Mouse (Mus musculus): ENCODE data around the gene Hmga1. TPM values are rescaled to one million over a fixed set of nuclear protein-coding genes. Genes with fewer than 3 reads are reported as not detected.

Hmga1 gene
- polyA plus RNA-seq, 1 experiment from 2014 or later = 129 TPM

- peak overlapping the region; percentile 75 for H3K9ac ChIP-seq (replicated peaks)
- peak; percentile 26 for ATAC-seq (ENCODE audit: low FRiP score)
- peak overlapping the region; percentile 97 for H3K4me2 ChIP-seq
- no peaks in the 10 kb centered on the region for H3K9me3 ChIP-seq (replicated peaks)
- H3K27ac ChIP-seq (replicated peaks) = peak overlapping the region; percentile 64; the same call in 1 of the 2 replicates
- peak overlapping the region; percentile 63 for H3K4me3 ChIP-seq (replicated peaks)
- WGBS = under 1% methylated on average over 50 of the region's 66 CpGs
- H3K27me3 ChIP-seq (replicated peaks) = peaks cover 41% of the 10 kb centered on the region
- no peaks in the 10 kb centered on the region for H3K36me3 ChIP-seq
- H3K4me1 ChIP-seq = peaks cover 44% of the 10 kb centered on the region
Observed at GRCm38 (mm10) chr17:27513279-27513915, 42.9 kb upstream of the Hmga1 start.

GRCm38 (mm10) chr17:27513916-27514762 is 42.2 kb upstream of the Hmga1 start:
- 32% methylated on average over 27 of the region's 27 CpGs for WGBS
- H3K9me3 ChIP-seq (replicated peaks) = no peaks in the 10 kb centered on the region
- peaks cover 50% of the 10 kb centered on the region for H3K4me1 ChIP-seq
- H3K4me2 ChIP-seq = peak overlapping the region; percentile 97
- H3K27me3 ChIP-seq (replicated peaks) = peaks cover 47% of the 10 kb centered on the region
- H3K9ac ChIP-seq (replicated peaks) = 0 out of 2 replicates have a peak overlapping the region, but pooled peaks have one; percentile 75
- H3K4me3 ChIP-seq (replicated peaks) = peak overlapping the region; percentile 63
- H3K36me3 ChIP-seq = no peaks in the 10 kb centered on the region
- ATAC-seq (ENCODE audit: low FRiP score) = 0 out of 2 replicates have a peak, but pooled peaks have one; percentile 13
- no peak overlapping the region for H3K27ac ChIP-seq (replicated peaks)

GRCm38 (mm10) chr17:27518296-27518695 is 38.0 kb upstream of the Hmga1 start:
- H3K27me3 ChIP-seq (replicated peaks) = peaks cover 52% of the 10 kb centered on the region
- no peak overlapping the region for H3K4me2 ChIP-seq
- H3K27ac ChIP-seq (replicated peaks) = no peak overlapping the region
- WGBS = 20% methylated on average over 9 of the region's 9 CpGs
- no peaks in the 10 kb centered on the region for H3K9me3 ChIP-seq (replicated peaks)
- no peak for ATAC-seq (ENCODE audit: low FRiP score)
- no peaks in the 10 kb centered on the region for H3K36me3 ChIP-seq
- H3K4me3 ChIP-seq (replicated peaks) = no peak overlapping the region
- no peak overlapping the region for H3K9ac ChIP-seq (replicated peaks)
- H3K4me1 ChIP-seq = peaks cover 22% of the 10 kb centered on the region

GRCm38 (mm10) chr17:27518700-27519595 is 37.3 kb upstream of the Hmga1 start:
- no peaks in the 10 kb centered on the region for H3K9me3 ChIP-seq (replicated peaks)
- WGBS = 29% methylated on average over 15 of the region's 15 CpGs
- no peak overlapping the region for H3K4me3 ChIP-seq (replicated peaks)
- no peak overlapping the region for H3K4me2 ChIP-seq
- H3K27me3 ChIP-seq (replicated peaks) = peaks cover 48% of the 10 kb centered on the region
- no peak overlapping the region for H3K9ac ChIP-seq (replicated peaks)
- H3K36me3 ChIP-seq = no peaks in the 10 kb centered on the region
- no peak for ATAC-seq (ENCODE audit: low FRiP score)
- H3K4me1 ChIP-seq = peaks cover 15% of the 10 kb centered on the region
- no peak overlapping the region for H3K27ac ChIP-seq (replicated peaks)

- under 1% methylated on average over 27 of the region's 27 CpGs for WGBS
- Histone ChIP-seq H3K36me3 (no peaks in the 10 kb centered on the region), H3K27ac (replicated peaks) (no peak overlapping the region), H3K9ac (replicated peaks) (no peak overlapping the region), H3K27me3 (replicated peaks) (peaks cover 46% of the 10 kb centered on the region), H3K4me1 (peaks cover 14% of the 10 kb centered on the region), H3K4me2 (peak overlapping the region; percentile 54), H3K4me3 (replicated peaks) (peak overlapping the region; percentile 18; the same call in 1 of the 2 replicates), H3K9me3 (replicated peaks) (no peaks in the 10 kb centered on the region)
- ATAC-seq (ENCODE audit: low FRiP score) = peak; percentile 53; the same call in 1 of the 2 replicates
Observed at GRCm38 (mm10) chr17:27520557-27520956, 35.7 kb upstream of the Hmga1 start.

GRCm38 (mm10) chr17:27521303-27521702 is 35.0 kb upstream of the Hmga1 start, which contains the start of gene Grm4:
TSS of gene Grm4 (minus strand) at chr17:27521403.
- Histone ChIP-seq H3K9ac (replicated peaks) (no peak within 1 kb of the TSS), H3K36me3 (no peaks in the 10 kb centered on the region), H3K4me1 (peaks cover 14% of the 10 kb centered on the region), H3K9me3 (replicated peaks) (no peaks in the 10 kb centered on the region), H3K27ac (replicated peaks) (no peak within 1 kb of the TSS), H3K4me2 (peak within 1 kb of the TSS; percentile 54), H3K27me3 (replicated peaks) (peaks cover 43% of the 10 kb centered on the region), H3K4me3 (replicated peaks) (peak within 1 kb of the TSS; percentile 18; the same call in 1 of the 2 replicates)
- ATAC-seq (ENCODE audit: low FRiP score) = no peak
- WGBS = 76% methylated on average over 5 of the region's 5 CpGs

GRCm38 (mm10) chr17:27523121-27523520 is 33.2 kb upstream of the Hmga1 start:
- H3K4me1 ChIP-seq = peaks cover 14% of the 10 kb centered on the region
- no peak for ATAC-seq (ENCODE audit: low FRiP score)
- H3K4me3 ChIP-seq (replicated peaks) = no peak overlapping the region
- H3K9ac ChIP-seq (replicated peaks) = no peak overlapping the region
- 70% methylated on average over 7 of the region's 7 CpGs for WGBS
- H3K4me2 ChIP-seq = no peak overlapping the region
- H3K9me3 ChIP-seq (replicated peaks) = no peaks in the 10 kb centered on the region
- no peak overlapping the region for H3K27ac ChIP-seq (replicated peaks)
- H3K27me3 ChIP-seq (replicated peaks) = peaks cover 32% of the 10 kb centered on the region
- H3K36me3 ChIP-seq = no peaks in the 10 kb centered on the region

GRCm38 (mm10) chr17:27527188-27527587 is 29.1 kb upstream of the Hmga1 start:
- H3K4me1 ChIP-seq = no peaks in the 10 kb centered on the region
- H3K27ac ChIP-seq (replicated peaks) = no peak overlapping the region
- peaks cover 4% of the 10 kb centered on the region for H3K27me3 ChIP-seq (replicated peaks)
- no peak for ATAC-seq (ENCODE audit: low FRiP score)
- no peaks in the 10 kb centered on the region for H3K36me3 ChIP-seq
- WGBS = 73% methylated on average over 6 of the region's 6 CpGs
- H3K4me3 ChIP-seq (replicated peaks) = no peak overlapping the region
- no peak overlapping the region for H3K9ac ChIP-seq (replicated peaks)
- no peak overlapping the region for H3K4me2 ChIP-seq
- H3K9me3 ChIP-seq (replicated peaks) = no peaks in the 10 kb centered on the region

- Histone ChIP-seq H3K36me3 (no peaks in the 10 kb centered on the region), H3K4me1 (no peaks in the 10 kb centered on the region), H3K4me3 (replicated peaks) (no peak overlapping the region), H3K27ac (replicated peaks) (no peak overlapping the region), H3K4me2 (no peak overlapping the region), H3K9me3 (replicated peaks) (no peaks in the 10 kb centered on the region), H3K9ac (replicated peaks) (no peak overlapping the region), H3K27me3 (replicated peaks) (no peaks in the 10 kb centered on the region)
- WGBS = 65% methylated on average over 8 of the region's 8 CpGs
- no peak for ATAC-seq (ENCODE audit: low FRiP score)
Observed at GRCm38 (mm10) chr17:27528030-27528429, 28.3 kb upstream of the Hmga1 start.

GRCm38 (mm10) chr17:27528767-27529166 is 27.5 kb upstream of the Hmga1 start:
- no peak overlapping the region for H3K27ac ChIP-seq (replicated peaks)
- H3K4me2 ChIP-seq = no peak overlapping the region
- no peak overlapping the region for H3K9ac ChIP-seq (replicated peaks)
- 81% methylated on average over 5 of the region's 5 CpGs for WGBS
- H3K9me3 ChIP-seq (replicated peaks) = no peaks in the 10 kb centered on the region
- no peak overlapping the region for H3K4me3 ChIP-seq (replicated peaks)
- no peak for ATAC-seq (ENCODE audit: low FRiP score)
- no peaks in the 10 kb centered on the region for H3K27me3 ChIP-seq (replicated peaks)
- H3K4me1 ChIP-seq = no peaks in the 10 kb centered on the region
- H3K36me3 ChIP-seq = no peaks in the 10 kb centered on the region

GRCm38 (mm10) chr17:27532095-27532494 is 24.2 kb upstream of the Hmga1 start:
- Histone ChIP-seq H3K9me3 (replicated peaks) (no peaks in the 10 kb centered on the region), H3K4me3 (replicated peaks) (no peak overlapping the region), H3K27me3 (replicated peaks) (no peaks in the 10 kb centered on the region), H3K36me3 (no peaks in the 10 kb centered on the region), H3K4me2 (no peak overlapping the region), H3K4me1 (peaks cover 2% of the 10 kb centered on the region; the same call in 1 of the 2 replicates), H3K9ac (replicated peaks) (no peak overlapping the region), H3K27ac (replicated peaks) (no peak overlapping the region)
- no peak for ATAC-seq (ENCODE audit: low FRiP score)
- 93% methylated on average over 8 of the region's 8 CpGs for WGBS
